Mouse (Mus musculus) limb, embryonic 11.5 days (tissue): ENCODE data around the gene Stoml3. TPM values are rescaled to one million over a fixed set of nuclear protein-coding genes. Genes with fewer than 3 reads are reported as not detected.
A peak's percentile ranks its signal among the peaks of the same experiment; 100 is the strongest.

Experiments
- ATAC-seq: fragments of 200-750 bp; cut with Nextera tagmentation; 2 replicates; pipeline ENCODE4 v1.8.0; 2017; ENCODE audit warnings: low read depth; ENCODE audit not compliant: insufficient number of reproducible peaks, low FRiP score, low TSS enrichment
- DNase-seq: peaks from one replicate; pipeline ENCODE4 v3.0.0-alpha.2; 2015; ENCODE audit warnings: low spot score
- H3K27ac ChIP-seq: fragments of 300-500 bp; sonication (generic); replicated peaks from 2 replicates; pipeline ENCODE4 v1.5.1; 2014; ENCODE audit warnings: low read depth, mild to moderate bottlenecking, low read length
- H3K27me3 ChIP-seq: fragments of 300-500 bp; sonication (generic); 2 replicates; pipeline ENCODE4 v1.6.1; 2014; ENCODE audit warnings: mild to moderate bottlenecking, low read length, mixed read lengths; ENCODE audit not compliant: control insufficient read depth, insufficient read depth
- H3K36me3 ChIP-seq: fragments of 300-500 bp; sonication (generic); 2 replicates; pipeline ENCODE4 v1.6.1; 2014; ENCODE audit warnings: mild to moderate bottlenecking, low read length, moderate library complexity, mixed read lengths; ENCODE audit not compliant: control insufficient read depth, insufficient read depth
- H3K4me1 ChIP-seq: fragments of 300-500 bp; sonication (generic); 2 replicates; pipeline ENCODE4 v1.6.1; 2014; ENCODE audit warnings: low read length, mixed read lengths; ENCODE audit not compliant: control insufficient read depth, insufficient read depth
- H3K4me2 ChIP-seq: fragments of 300-500 bp; sonication (generic); 2 replicates; pipeline ENCODE4 v1.6.1; 2014; ENCODE audit warnings: low read depth, mild to moderate bottlenecking, moderate library complexity; ENCODE audit not compliant: severe bottlenecking
- H3K4me3 ChIP-seq: fragments of 300-500 bp; sonication (generic); 2 replicates; pipeline ENCODE4 v1.5.1; 2014; ENCODE audit warnings: low read depth, low read length
- H3K9ac ChIP-seq: fragments of 300-500 bp; sonication (generic); 2 replicates; pipeline ENCODE4 v1.6.1; 2014; ENCODE audit warnings: mild to moderate bottlenecking, low read length
- H3K9me3 ChIP-seq: fragments of 300-500 bp; sonication (generic); 2 replicates; pipeline ENCODE4 v1.6.1; 2016; ENCODE audit warnings: low read length; ENCODE audit not compliant: control insufficient read depth
- whole genome bisulfite sequencing: fragments of 180-500 bp; shearing (Covaris S2); extraction: QIAGEN DNeasy Blood & Tissue Kit; methylation state at CpG from one replicate; pipeline ENCODE4 v1.1.7; 2014; 5-methylcytosine and 5-hydroxymethylcytosine counted together
- polyA plus RNA-seq: library from polyadenylated mRNA; unstranded; fragments of >200 nt; fragmentation: Nextera tagmentation; extraction: Ambion mirVana; gene quantifications from 2 replicates; pipeline ENCODE4 v1.2.1, GENCODE M21; 2014

Gene Stoml3
- polyA plus RNA-seq, 1 experiment from 2014 or later: not detected

DNA sequence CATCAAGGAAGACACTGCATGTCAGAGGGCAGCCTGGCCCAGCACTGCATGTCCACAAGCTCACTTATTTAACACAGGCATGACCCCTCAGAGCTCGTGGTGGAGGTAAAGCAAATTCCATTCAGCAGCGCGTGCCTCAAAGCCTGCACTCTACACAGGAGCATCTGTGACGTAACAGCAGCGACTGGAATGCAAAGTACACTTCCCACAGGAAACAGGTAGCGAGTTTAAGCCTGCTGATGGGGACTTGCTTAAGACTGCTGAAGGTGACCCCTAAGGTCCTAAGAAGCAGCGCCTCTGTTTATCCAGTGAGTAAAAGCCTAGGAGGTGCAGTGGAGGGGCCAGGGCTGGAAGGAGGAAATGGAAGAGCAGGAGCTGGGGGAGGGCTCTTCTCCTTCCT lies 33.5 kb upstream of the Stoml3 start:
- no peaks in the 10 kb centered on the region for H3K9me3 ChIP-seq
- H3K36me3 ChIP-seq: peaks cover 20% of the 10 kb centered on the region
- WGBS: 82% methylated on average over 7 of the region's 7 CpGs
- no peak for ATAC-seq
- H3K27ac ChIP-seq: no peak overlapping the region
- H3K4me2 ChIP-seq: no peak overlapping the region
- no peak overlapping the region for H3K9ac ChIP-seq
- H3K27me3 ChIP-seq: no peaks in the 10 kb centered on the region
- no peak for DNase-seq
- no peak overlapping the region for H3K4me3 ChIP-seq
- no peaks in the 10 kb centered on the region for H3K4me1 ChIP-seq

DNA sequence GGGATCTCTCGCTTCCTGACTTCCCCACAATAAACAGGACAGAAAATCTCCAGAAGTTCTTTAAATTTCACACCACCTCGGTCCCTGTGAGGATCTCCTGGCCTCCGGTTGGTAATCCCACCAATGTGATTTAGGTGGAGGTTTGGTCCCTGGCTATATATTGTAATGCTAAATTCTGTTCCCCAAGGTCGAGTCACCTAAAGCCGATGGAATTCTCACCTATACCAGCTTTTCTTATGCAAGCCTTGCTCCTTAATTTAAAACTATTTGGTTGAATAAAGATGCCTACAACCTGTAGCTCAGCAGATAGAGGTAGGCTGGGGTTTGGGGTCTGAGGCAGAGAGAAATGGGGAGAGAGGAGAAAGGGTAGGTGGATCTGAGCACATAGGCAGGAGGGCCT lies 30.7 kb upstream of the Stoml3 start:
- Histone ChIP-seq H3K4me1 (no peaks in the 10 kb centered on the region), H3K4me3 (no peak overlapping the region), H3K9ac (no peak overlapping the region), H3K9me3 (no peaks in the 10 kb centered on the region), H3K27me3 (no peaks in the 10 kb centered on the region), H3K4me2 (no peak overlapping the region), H3K36me3 (peaks cover 16% of the 10 kb centered on the region), H3K27ac (no peak overlapping the region)
- DNase-seq (no peak), ATAC-seq (no peak)
- WGBS: 54% methylated on average over 5 of the region's 5 CpGs

DNA sequence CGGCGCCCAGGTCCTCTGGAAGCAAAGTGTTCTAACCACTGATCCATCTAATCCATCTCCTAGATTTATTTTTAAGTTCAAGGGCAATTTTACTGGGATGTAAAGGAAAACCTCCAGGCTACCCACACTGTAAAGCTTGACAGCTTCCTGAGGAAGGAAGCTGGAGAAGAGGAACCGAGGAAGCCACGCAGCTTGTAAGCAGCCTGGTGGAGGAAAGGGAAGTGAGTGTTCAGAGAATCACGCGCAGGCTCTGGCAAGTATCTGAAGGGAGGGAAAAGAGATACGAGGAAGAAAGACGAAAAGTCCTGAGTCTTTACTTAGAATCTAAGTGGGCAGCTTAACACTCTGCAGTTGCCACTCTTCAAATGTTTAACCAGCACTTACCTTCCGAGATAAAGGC lies 28.3 kb upstream of the Stoml3 start:
- 86% methylated on average over 9 of the region's 9 CpGs for WGBS

DNA sequence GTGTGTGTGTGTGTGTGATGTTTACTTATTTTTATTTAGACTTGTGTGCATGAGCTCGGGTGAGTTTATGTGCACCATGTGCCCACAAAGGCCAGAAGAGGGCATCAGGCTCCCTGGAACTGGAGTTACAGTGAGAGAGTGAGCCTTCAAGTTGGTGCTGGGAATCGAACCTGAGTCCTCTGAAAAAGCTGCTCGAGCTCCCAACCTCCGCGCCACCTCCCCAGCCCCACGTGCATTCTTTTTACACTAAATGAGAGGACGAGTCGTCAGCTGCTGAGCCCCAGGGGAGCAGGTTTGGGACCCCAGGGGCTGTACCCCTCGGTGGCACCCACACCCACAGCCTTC lies 25.8 kb upstream of the Stoml3 start:
- Histone ChIP-seq H3K27ac (peak overlapping the region; percentile 79; the same call in 1 of the 2 replicates), H3K4me2 (peak overlapping the region; percentile 57), H3K4me1 (0 out of 2 replicates have a peak, but pooled peaks cover 3% of the 10 kb centered on the region), H3K9me3 (no peaks in the 10 kb centered on the region), H3K9ac (peak overlapping the region; percentile 87), H3K36me3 (peaks cover 2% of the 10 kb centered on the region), H3K4me3 (peak overlapping the region; percentile 78), H3K27me3 (no peaks in the 10 kb centered on the region)
- WGBS: 6% methylated on average over 9 of the region's 9 CpGs
- DNase-seq: no peak
- no peak for ATAC-seq

More for the DNA sequence above, 28.3 kb upstream of the Stoml3 start:
- Histone ChIP-seq H3K9ac (no peak overlapping the region), H3K4me1 (no peaks in the 10 kb centered on the region), H3K27ac (no peak overlapping the region), H3K36me3 (peaks cover 14% of the 10 kb centered on the region), H3K4me3 (no peak overlapping the region), H3K4me2 (no peak overlapping the region), H3K9me3 (no peaks in the 10 kb centered on the region), H3K27me3 (no peaks in the 10 kb centered on the region)
- DNase-seq (no peak), ATAC-seq (no peak)

DNA sequence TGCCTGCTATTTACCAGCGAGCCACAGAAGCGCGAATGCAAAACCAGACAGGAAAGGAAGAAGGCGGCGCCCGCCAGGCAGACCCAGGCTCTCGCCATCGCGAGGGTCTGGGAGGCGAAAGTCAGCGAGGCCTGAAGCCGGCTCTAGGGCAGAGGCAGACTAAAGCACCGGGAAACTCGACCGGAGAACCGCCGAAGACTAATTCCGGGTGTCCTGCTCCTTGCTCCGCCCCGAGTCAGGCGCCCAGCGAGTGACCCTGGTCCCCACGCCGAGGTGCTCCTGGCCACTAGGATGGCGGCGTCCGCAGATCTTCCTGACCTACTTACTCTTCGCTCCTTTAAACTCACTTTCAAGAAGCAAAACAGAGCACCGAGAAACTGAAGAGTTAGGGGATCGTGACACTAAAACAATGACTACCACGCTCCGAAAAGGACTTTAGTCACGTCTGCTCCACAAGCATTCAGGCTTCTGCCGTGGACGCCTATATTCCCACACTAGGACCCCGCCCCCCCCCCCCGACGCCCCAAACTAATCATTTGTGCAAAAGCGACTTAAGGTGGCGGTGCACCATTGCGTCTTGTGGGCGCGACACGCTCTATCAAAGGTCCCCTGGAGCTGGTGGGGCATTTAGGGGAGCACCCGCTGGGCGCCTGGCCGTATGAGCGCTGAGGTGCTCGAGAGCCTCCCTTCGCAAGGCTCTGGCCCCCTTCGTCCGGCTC lies 25.2 kb upstream of the Stoml3 start, which contains the start of the genes Nhlrc3 and Proser1:
TSS of gene Nhlrc3 (minus strand) at position 287 of the 719 bp plus-strand sequence.
TSS of gene Proser1 (plus strand) at position 621 of the 719 bp plus-strand sequence.
- peaks cover 2% of the 10 kb centered on the region; the same call in 1 of the 2 replicates for H3K36me3 ChIP-seq
- peak within 1 kb of the TSS; percentile 78 for H3K4me3 ChIP-seq
- peak; percentile 97 for ATAC-seq
- no peaks in the 10 kb centered on the region for H3K9me3 ChIP-seq
- under 1% methylated on average over 52 of the region's 52 CpGs for WGBS
- DNase-seq: peak; percentile 92
- H3K27ac ChIP-seq: peak within 1 kb of the TSS; percentile 79; the same call in 1 of the 2 replicates
- H3K4me1 ChIP-seq: 0 out of 2 replicates have a peak, but pooled peaks cover 3% of the 10 kb centered on the region
- H3K27me3 ChIP-seq: no peaks in the 10 kb centered on the region
- peak within 1 kb of the TSS; percentile 87 for H3K9ac ChIP-seq
- peak within 1 kb of the TSS; percentile 57 for H3K4me2 ChIP-seq

DNA sequence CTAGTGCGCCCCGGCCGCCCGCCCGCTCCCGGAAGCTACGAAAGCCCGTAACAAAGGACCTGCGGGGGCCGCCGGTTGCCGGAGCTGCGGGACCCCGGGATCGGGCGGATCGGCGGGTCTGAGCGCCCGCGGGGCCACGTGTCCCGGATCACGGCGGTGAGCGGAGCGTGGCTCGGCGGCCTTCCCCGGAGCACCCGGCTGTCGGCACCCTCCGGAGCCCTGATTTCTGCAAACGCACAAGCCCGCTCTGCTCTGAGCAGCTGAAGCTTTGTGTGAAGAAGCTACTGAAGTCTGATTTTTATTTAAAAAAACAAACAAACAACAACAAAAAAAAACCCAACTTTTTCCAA lies 24.7 kb upstream of the Stoml3 start:
- ATAC-seq (peak; percentile 65), DNase-seq (no peak)
- 0% methylated on average over 31 of the region's 35 CpGs for WGBS
- peak overlapping the region; percentile 57 for H3K4me2 ChIP-seq
- no peaks in the 10 kb centered on the region for H3K9me3 ChIP-seq
- peak overlapping the region; percentile 79; the same call in 1 of the 2 replicates for H3K27ac ChIP-seq
- peak overlapping the region; percentile 87 for H3K9ac ChIP-seq
- H3K27me3 ChIP-seq: no peaks in the 10 kb centered on the region
- peaks cover 2% of the 10 kb centered on the region; the same call in 1 of the 2 replicates for H3K36me3 ChIP-seq
- H3K4me3 ChIP-seq: peak overlapping the region; percentile 78
- H3K4me1 ChIP-seq: 0 out of 2 replicates have a peak, but pooled peaks cover 3% of the 10 kb centered on the region

DNA sequence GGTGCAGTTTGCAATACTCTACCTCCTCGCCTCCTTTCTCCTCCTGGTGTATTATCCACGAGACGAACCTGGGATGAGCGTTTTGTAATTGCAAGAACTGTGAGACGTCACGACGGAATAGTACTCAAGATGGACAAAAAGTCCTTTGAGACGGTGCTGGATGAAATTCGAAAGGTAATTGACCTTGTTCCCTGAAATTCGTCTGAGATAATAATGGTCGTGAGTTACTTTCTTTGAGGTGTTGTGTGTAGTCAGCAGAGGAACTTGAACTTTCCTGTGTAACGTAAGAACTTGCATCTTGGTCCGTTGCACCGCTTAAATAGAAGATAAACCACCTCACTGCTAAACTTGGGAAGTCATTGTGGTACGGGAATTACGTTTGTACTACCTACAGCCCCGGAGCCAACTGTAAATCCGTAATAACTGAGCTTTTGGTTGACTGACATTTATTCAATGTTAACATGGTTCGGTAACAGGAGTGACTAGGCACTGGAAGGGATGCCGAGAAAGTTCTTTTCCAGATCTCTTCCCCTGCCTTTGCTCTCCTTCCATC lies 24.2 kb upstream of the Stoml3 start:
- Histone ChIP-seq H3K4me2 (peak overlapping the region; percentile 57), H3K4me1 (0 out of 2 replicates have a peak, but pooled peaks cover 3% of the 10 kb centered on the region), H3K4me3 (peak overlapping the region; percentile 78), H3K9me3 (no peaks in the 10 kb centered on the region), H3K36me3 (peaks cover 2% of the 10 kb centered on the region; the same call in 1 of the 2 replicates), H3K27me3 (no peaks in the 10 kb centered on the region), H3K27ac (0 out of 2 replicates have a peak overlapping the region, but pooled peaks have one; percentile 14), H3K9ac (peak overlapping the region; percentile 87)
- peak; percentile 33 for DNase-seq
- WGBS: under 1% methylated on average over 20 of the region's 20 CpGs
- ATAC-seq: no peak

DNA sequence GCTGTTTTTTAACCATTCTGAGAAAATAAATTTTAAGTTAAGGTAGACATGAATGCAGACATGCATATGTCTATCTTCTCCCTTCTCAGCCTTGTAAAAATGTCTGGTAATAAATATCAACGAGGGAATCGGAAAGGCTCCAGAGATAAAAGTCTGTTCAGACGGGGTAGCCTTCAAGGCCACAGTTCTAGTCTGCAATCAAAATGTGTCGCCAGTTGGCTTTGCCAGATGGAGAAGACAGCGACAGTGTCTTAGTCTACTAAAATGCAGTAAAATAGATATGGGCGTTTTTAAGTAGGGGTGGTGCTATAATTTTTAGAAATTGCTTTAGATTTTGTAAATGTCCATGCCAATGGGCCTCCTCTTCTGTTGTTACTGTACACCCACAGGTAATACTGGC lies 23.1 kb upstream of the Stoml3 start:
- no peaks in the 10 kb centered on the region for H3K9me3 ChIP-seq
- WGBS: 49% methylated on average over 6 of the region's 6 CpGs
- no peaks in the 10 kb centered on the region for H3K36me3 ChIP-seq
- H3K4me2 ChIP-seq: peak overlapping the region; percentile 57
- DNase-seq (no peak), ATAC-seq (no peak)
- 0 out of 2 replicates have a peak, but pooled peaks cover 3% of the 10 kb centered on the region for H3K4me1 ChIP-seq
- no peaks in the 10 kb centered on the region for H3K27me3 ChIP-seq
- H3K4me3 ChIP-seq: peak overlapping the region; percentile 18
- no peak overlapping the region for H3K9ac ChIP-seq
- H3K27ac ChIP-seq: no peak overlapping the region
